Mouse (Mus musculus): ENCODE results near the gene Mettl26.

DNA sequence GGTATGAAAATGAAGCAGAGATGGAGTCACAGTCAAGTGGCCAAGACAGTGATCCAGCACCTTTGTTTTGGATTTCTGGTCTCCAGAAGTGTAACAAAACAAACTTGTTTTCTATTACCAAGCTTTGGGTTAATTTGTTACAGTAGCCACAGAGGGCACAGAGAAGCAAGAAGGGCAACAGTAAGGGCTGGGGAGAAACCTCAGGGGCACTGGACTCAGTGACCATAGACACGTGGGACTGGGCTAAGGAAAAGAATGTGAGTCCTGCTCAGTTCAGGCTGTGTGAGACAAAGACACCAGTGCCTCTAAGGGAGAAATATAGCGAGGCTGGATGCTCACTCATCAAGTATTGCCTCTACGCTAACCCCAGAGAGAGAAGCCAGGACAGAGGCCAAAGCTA lies 2.2 kb upstream of the Mettl26 start:
- TF ChIP-seq CTCF (IDR thresholded peaks at IDR 0.05; ENCODE audit: insufficient read depth, low read length) = no peak
- no peak for TF ChIP-seq POLR2A (IDR thresholded peaks at IDR 0.05; ENCODE audit: borderline replicate concordance, extremely low read depth, low read depth, low read length)

Data from lung, adult 2 months (tissue).